Mouse (Mus musculus) forebrain, embryonic 16.5 days (tissue): ENCODE data around the gene Cdyl. TPM values are rescaled to one million over a fixed set of nuclear protein-coding genes. Genes with fewer than 3 reads are reported as not detected.

Source experiments
- ATAC-seq: fragments of 200-750 bp; cut with Nextera tagmentation; 2 replicates; pipeline ENCODE4 v1.8.0; 2017; ENCODE audit warnings: mild to moderate bottlenecking, moderate library complexity
- H3K27ac ChIP-seq: fragments of 300-500 bp; sonication (generic); 2 replicates; pipeline ENCODE4 v1.5.1; 2014; ENCODE audit warnings: low read length, control low read depth
- H3K27me3 ChIP-seq: fragments of 300-500 bp; sonication (generic); replicated peaks from 2 replicates; pipeline ENCODE4 v1.6.1; 2014; ENCODE audit warnings: low read length; ENCODE audit not compliant: control insufficient read depth, insufficient read depth
- H3K36me3 ChIP-seq: fragments of 300-500 bp; sonication (generic); 2 replicates; pipeline ENCODE4 v1.6.1; 2014; ENCODE audit not compliant: control insufficient read depth, insufficient read depth
- H3K4me1 ChIP-seq: fragments of 300-500 bp; sonication (generic); replicated peaks from 2 replicates; pipeline ENCODE4 v1.6.1; 2014; ENCODE audit warnings: low read length; ENCODE audit not compliant: control insufficient read depth, insufficient read depth
- H3K4me2 ChIP-seq: fragments of 300-500 bp; sonication (generic); 2 replicates; pipeline ENCODE4 v1.6.1; 2014; ENCODE audit warnings: mild to moderate bottlenecking, low read length, control low read depth
- H3K4me3 ChIP-seq: fragments of 300-500 bp; sonication (generic); replicated peaks from 2 replicates; pipeline ENCODE4 v1.5.1; 2014; ENCODE audit warnings: mild to moderate bottlenecking, low read length, control low read depth
- H3K9ac ChIP-seq: fragments of 300-500 bp; sonication (generic); replicated peaks from 2 replicates; pipeline ENCODE4 v1.6.1; 2014; ENCODE audit warnings: low read depth, low read length, control low read depth
- H3K9me3 ChIP-seq: fragments of 300-500 bp; sonication (generic); 2 replicates; pipeline ENCODE4 v1.6.1; 2016; ENCODE audit warnings: low read length; ENCODE audit not compliant: control insufficient read depth
- WGBS: fragments of 180-500 bp; shearing (Covaris S2); extraction: QIAGEN DNeasy Blood & Tissue Kit; methylation state at CpG from one replicate; pipeline ENCODE4 v1.1.7; 2014; 5-methylcytosine and 5-hydroxymethylcytosine counted together
- polyA plus RNA-seq: library from polyadenylated mRNA; unstranded; fragments of >200 nt; fragmentation: Nextera tagmentation; extraction: Ambion mirVana; gene quantifications from 2 replicates; pipeline ENCODE4 v1.2.1, GENCODE M21; 2015

Cdyl gene
- polyA plus RNA-seq, 1 experiment from 2014 or later = 4.2 TPM

DNA sequence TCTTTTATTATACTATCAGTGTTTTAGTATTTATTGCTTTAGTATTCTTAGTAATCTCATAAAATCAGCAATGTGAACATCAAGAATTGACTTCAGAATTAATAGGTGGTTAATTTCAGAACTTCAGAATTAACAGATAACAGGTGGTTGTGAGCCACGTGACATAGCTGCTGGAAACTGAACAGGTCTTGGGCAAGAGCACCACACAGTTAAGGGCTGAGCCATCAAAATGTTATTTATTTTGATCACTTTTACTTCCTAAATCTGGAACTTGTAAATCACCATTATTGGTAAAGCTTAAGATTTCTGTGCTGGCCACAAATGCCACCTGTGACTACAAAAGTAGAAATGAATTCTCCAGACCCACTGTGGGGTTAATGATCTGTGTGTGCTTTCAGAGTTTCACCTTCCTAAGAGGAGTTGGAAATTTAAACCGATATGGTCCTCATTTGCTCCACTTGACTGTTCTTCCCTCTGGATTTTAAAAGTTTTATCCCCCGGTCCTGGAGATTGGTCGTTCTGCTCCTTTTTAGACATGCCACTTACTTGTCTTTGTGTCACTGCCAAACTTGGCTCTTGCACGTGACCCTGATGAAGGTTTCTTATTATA is 125.8 kb downstream of the Cdyl start:
- WGBS = 38% methylated on average over 5 of the region's 5 CpGs
- Histone ChIP-seq H3K27ac (no peak overlapping the region), H3K36me3 (no peaks in the 10 kb centered on the region)

DNA sequence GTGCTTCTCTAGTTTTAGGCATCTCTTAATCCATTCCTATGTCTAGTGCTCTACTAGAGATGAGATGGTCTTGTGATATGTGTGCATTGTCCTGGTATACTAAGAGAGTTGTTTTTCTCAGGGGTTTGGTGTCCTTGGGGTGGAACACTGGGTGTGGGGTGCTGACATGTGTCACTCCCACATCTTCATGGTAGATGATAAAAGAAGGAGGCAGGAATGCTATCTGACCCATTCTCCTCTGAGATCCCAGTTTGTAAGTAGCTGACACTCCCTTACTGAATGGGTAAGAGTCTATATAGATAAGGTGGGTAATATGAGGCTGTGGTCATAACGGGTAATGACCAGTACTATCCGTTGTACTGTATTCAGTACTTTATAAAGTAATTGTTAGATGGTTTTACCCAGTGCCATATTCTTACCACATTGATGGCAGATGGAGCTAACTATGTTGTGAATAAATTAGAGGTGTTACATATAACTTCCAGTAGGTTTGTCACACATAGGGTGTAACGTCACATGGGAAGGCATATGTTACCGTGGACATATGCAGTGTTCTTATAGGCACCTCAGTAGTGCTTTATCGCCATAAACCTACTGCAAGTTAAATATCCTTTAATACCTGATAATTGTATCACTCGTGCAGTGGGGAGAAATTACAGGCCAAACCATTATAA is 127.2 kb downstream of the Cdyl start:
- no peak overlapping the region for H3K4me3 ChIP-seq
- H3K4me1 ChIP-seq = peaks cover 4% of the 10 kb centered on the region; the same call in 1 of the 2 replicates
- H3K4me2 ChIP-seq = no peak overlapping the region
- H3K9ac ChIP-seq = no peak overlapping the region
- 74% methylated on average over 6 of the region's 6 CpGs for WGBS
- no peaks in the 10 kb centered on the region for H3K27me3 ChIP-seq
- H3K36me3 ChIP-seq = no peaks in the 10 kb centered on the region
- peak; percentile 43; the same call in 1 of the 2 replicates for ATAC-seq
- H3K9me3 ChIP-seq = no peaks in the 10 kb centered on the region
- no peak overlapping the region for H3K27ac ChIP-seq

More for the DNA sequence above, 125.8 kb downstream of the Cdyl start:
- Histone ChIP-seq H3K4me1 (peaks cover 4% of the 10 kb centered on the region; the same call in 1 of the 2 replicates), H3K9me3 (no peaks in the 10 kb centered on the region), H3K4me2 (no peak overlapping the region), H3K4me3 (no peak overlapping the region), H3K9ac (no peak overlapping the region), H3K27me3 (no peaks in the 10 kb centered on the region)
- ATAC-seq = no peak

DNA sequence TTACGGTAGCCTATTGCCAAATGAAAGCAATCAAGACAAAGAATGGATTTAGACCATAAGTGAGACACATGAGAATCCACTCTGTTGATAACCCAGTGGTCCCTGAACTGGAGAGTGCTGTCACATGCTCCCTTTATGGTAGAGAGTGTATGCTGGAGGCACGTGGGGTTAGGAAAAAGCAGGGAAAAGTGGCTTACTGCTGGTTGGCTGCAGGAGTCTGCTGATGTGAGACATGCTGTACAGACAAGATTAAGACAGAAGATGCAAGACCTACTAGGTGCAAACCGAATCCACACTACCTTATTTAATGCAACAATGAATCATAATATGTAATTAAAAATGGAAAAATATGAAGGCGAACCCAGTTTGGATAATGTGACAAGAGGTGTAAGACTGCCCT is 129.9 kb downstream of the Cdyl start:
- no peaks in the 10 kb centered on the region for H3K36me3 ChIP-seq
- no peak for ATAC-seq
- H3K27me3 ChIP-seq = no peaks in the 10 kb centered on the region
- 72% methylated on average over 4 of the region's 4 CpGs for WGBS
- peaks cover 4% of the 10 kb centered on the region; the same call in 1 of the 2 replicates for H3K4me1 ChIP-seq
- no peak overlapping the region for H3K9ac ChIP-seq
- H3K4me3 ChIP-seq = no peak overlapping the region
- no peak overlapping the region for H3K27ac ChIP-seq
- H3K9me3 ChIP-seq = no peaks in the 10 kb centered on the region
- H3K4me2 ChIP-seq = no peak overlapping the region

DNA sequence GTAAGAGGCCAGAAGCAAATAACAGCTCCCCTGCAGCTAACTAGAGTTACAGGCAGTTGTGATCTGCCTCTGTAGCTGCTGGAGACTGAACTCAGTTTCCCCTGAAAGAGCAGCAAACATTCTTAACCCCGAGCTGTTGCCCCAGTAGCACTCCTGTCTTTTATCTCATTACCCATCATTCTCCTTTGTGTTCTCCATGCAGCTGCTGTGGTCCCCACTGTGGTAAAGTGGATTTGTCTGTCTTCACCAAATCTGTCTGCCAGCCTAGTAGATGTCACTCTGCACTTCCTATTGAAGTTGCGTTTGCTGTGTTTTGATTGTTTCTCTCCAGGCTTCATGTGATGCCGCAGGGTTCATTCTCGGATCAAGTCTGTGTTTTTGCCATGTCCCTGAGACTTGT is 130.8 kb downstream of the Cdyl start:
- no peak for ATAC-seq
- Histone ChIP-seq H3K36me3 (no peaks in the 10 kb centered on the region), H3K4me1 (peaks cover 4% of the 10 kb centered on the region; the same call in 1 of the 2 replicates), H3K27me3 (no peaks in the 10 kb centered on the region), H3K27ac (no peak overlapping the region), H3K9ac (no peak overlapping the region), H3K4me3 (no peak overlapping the region), H3K9me3 (no peaks in the 10 kb centered on the region), H3K4me2 (no peak overlapping the region)
- WGBS = 66% methylated on average over 4 of the region's 4 CpGs

DNA sequence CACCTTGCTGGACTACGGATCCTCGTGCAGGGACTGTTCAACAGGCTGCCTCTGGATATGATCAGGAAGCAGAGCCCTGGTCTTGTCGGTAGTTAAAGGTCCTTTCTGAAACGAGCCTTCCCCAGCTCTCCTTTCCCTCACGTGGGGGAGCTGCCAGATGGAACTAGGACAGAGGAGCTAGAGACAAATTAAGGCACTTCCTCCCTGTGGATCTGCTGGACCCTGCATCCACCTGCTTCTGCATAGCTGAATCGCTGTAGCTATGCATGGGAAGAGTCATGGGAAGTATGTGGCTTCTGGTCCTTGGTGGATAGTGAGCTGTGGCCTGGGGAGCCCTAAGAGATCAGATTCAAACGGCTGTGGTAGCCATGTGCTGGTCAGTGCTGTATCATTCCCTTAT is 134.7 kb downstream of the Cdyl start:
- H3K4me2 ChIP-seq = no peak overlapping the region
- H3K9me3 ChIP-seq = no peaks in the 10 kb centered on the region
- no peak overlapping the region for H3K27ac ChIP-seq
- H3K36me3 ChIP-seq = no peaks in the 10 kb centered on the region
- WGBS = 69% methylated on average over 7 of the region's 7 CpGs
- H3K27me3 ChIP-seq = no peaks in the 10 kb centered on the region
- no peaks in the 10 kb centered on the region for H3K4me1 ChIP-seq
- no peak for ATAC-seq
- no peak overlapping the region for H3K4me3 ChIP-seq
- no peak overlapping the region for H3K9ac ChIP-seq

DNA sequence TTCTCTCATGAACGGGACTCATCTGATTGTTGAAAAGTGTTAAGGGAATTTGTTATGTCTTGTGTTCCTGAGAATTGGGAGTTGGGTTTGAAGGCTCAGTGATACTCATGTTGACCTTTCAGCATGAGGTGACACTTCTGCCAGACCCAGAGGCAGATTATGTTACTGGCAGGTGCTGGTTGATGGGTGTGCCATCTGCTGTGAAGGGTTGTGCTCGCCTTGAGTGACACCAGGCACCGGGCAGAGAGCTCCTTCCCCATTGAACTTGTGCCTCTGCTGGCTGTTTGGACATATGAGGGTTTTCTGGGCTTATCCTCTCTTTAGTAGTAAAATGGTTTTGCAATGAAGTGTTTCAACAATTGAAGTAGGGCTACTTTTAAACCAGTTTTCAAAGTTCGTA is 135.1 kb downstream of the Cdyl start:
- WGBS = 93% methylated on average over 4 of the region's 4 CpGs
- Histone ChIP-seq H3K27ac (no peak overlapping the region), H3K9ac (no peak overlapping the region), H3K4me3 (no peak overlapping the region), H3K36me3 (no peaks in the 10 kb centered on the region), H3K9me3 (no peaks in the 10 kb centered on the region), H3K27me3 (no peaks in the 10 kb centered on the region), H3K4me1 (peaks cover under 1% of the 10 kb centered on the region; the same call in 1 of the 2 replicates), H3K4me2 (no peak overlapping the region)
- ATAC-seq = no peak

DNA sequence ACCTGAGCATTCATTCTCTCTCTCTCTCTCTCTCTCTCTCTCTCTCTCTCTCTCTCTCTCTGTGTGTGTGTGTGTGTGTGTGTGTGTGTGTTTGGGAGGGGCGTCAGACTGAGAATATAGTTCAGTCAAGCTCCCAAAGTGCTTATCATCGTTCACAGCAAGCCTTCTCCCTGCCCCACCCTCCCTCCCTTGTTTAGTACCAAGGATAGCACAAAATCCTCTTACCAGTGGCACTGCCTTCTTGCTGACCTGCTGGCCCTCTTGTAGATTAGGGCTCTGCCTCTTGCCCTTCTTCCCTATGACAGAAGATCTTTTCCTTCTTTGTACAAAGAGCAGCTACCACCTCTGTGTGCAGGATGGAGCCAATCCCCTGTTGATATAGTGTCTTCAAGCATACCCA is 136.3 kb downstream of the Cdyl start:
- no peak overlapping the region for H3K4me2 ChIP-seq

DNA sequence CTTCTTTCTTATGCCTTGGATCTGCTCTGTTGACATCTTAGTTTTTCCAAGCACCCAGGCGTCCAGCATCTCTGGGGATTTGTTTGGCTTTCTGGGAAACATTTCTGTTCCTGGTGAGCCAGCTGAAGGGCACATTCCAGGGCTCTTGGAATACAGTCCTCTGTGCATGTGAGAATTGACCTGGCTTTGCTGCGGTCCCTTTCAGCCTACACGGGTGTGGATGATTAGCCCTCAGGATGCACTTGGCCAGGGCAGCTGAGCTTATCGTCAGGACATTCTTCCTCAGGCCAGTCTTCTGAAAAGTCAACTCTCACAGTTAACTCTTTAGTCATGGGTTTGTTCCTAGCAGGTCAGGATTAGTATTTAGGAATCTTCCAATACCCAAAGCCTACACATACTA is 136.7 kb downstream of the Cdyl start:
- H3K4me3 ChIP-seq = no peak overlapping the region
- WGBS = 69% methylated on average over 4 of the region's 4 CpGs
- H3K4me2 ChIP-seq = no peak overlapping the region
- no peak for ATAC-seq
- no peak overlapping the region for H3K27ac ChIP-seq
- no peaks in the 10 kb centered on the region for H3K27me3 ChIP-seq
- peaks cover 5% of the 10 kb centered on the region for H3K4me1 ChIP-seq
- H3K36me3 ChIP-seq = no peaks in the 10 kb centered on the region
- no peaks in the 10 kb centered on the region for H3K9me3 ChIP-seq
- H3K9ac ChIP-seq = no peak overlapping the region

More for the DNA sequence above, 136.3 kb downstream of the Cdyl start:
- H3K27ac ChIP-seq = no peak overlapping the region
- no peaks in the 10 kb centered on the region for H3K27me3 ChIP-seq
- no peak overlapping the region for H3K4me3 ChIP-seq
- peaks cover 5% of the 10 kb centered on the region for H3K4me1 ChIP-seq
- H3K9me3 ChIP-seq = no peaks in the 10 kb centered on the region
- ATAC-seq = no peak
- no peak overlapping the region for H3K9ac ChIP-seq
- H3K36me3 ChIP-seq = no peaks in the 10 kb centered on the region
- WGBS = 69% methylated on average over 2 of the region's 2 CpGs

DNA sequence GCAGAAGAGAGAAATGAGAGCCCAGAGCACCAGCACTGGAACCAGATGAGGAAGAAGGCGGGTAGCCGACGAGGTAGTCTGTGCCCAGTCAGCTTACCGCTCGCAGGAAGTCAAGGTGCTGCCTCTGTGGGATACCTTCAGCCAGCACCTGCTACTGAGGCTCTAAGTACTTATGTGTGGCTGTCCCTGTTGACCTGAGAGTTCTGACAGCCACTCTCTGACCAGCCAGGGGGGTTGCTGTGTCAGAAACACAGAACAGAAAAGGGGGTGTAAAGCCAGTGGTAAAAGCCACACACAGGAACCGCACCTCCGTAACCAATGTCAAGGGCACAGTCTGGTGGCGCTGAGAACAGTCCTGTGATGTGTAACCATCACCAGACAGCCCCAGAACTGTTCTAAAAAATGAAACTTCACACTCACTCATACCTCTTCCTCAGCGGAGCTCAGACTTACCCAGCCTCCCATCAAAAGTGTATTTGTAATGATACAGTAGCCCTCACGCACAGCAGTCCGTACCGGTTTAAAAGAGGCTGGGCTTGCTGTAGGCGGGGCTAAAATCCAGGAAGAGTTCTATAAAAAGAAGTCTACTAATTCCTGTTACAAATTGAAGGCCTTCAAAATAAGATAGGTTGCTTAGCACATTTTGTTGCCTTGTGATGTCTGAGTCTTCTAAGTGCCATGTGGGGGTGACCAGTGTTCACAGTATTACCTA is 138.3 kb downstream of the Cdyl start:
- Histone ChIP-seq H3K27me3 (no peaks in the 10 kb centered on the region), H3K4me1 (peaks cover 5% of the 10 kb centered on the region), H3K4me3 (no peak overlapping the region), H3K36me3 (no peaks in the 10 kb centered on the region), H3K27ac (no peak overlapping the region), H3K9ac (no peak overlapping the region), H3K4me2 (no peak overlapping the region), H3K9me3 (no peaks in the 10 kb centered on the region; the same call in 1 of the 2 replicates)
- 90% methylated on average over 13 of the region's 13 CpGs for WGBS
- no peak for ATAC-seq
